Mouse (Mus musculus): ENCODE data around the gene Slc35d1. TPM values are rescaled to one million over a fixed set of nuclear protein-coding genes. Genes with fewer than 3 reads are reported as not detected.
A peak's percentile ranks its signal among the peaks of the same experiment; 100 is the strongest.
"Not testable (repeated sequence)": the region's sequence is repeated elsewhere in the genome, so short reads cannot be mapped to it uniquely, and the experiment has no call there.

Gene Slc35d1
- polyA plus RNA-seq, 1 experiment from 2014 or later = 7.7 TPM

- H3K27me3 ChIP-seq = no peaks in the 10 kb centered on the region
- no peak overlapping the region for H3K4me3 ChIP-seq (replicated peaks)
- WGBS = 72% methylated on average over 7 of the region's 7 CpGs
- H3K36me3 ChIP-seq = peaks cover 40% of the 10 kb centered on the region
- peaks cover 11% of the 10 kb centered on the region for H3K4me1 ChIP-seq
- H3K9me3 ChIP-seq (replicated peaks) = no peaks in the 10 kb centered on the region
- H3K27ac ChIP-seq = peak overlapping the region; percentile 45; the same call in 1 of the 2 replicates
- H3K4me2 ChIP-seq = no peak overlapping the region
- ATAC-seq (replicated peaks; ENCODE audit: low FRiP score) = no peak
- no peak overlapping the region for H3K9ac ChIP-seq
Measured at GRCm38 (mm10) chr4:103178635-103179318, 36.2 kb downstream of the Slc35d1 start.

GRCm38 (mm10) chr4:103177681-103178080 is 37.3 kb downstream of the Slc35d1 start:
- Histone ChIP-seq H3K9me3 (replicated peaks) (no peaks in the 10 kb centered on the region), H3K4me1 (peaks cover 12% of the 10 kb centered on the region), H3K9ac (no peak overlapping the region), H3K36me3 (peaks cover 32% of the 10 kb centered on the region), H3K27me3 (no peaks in the 10 kb centered on the region), H3K4me2 (no peak overlapping the region), H3K27ac (no peak overlapping the region), H3K4me3 (replicated peaks) (no peak overlapping the region)
- ATAC-seq (replicated peaks; ENCODE audit: low FRiP score) = no peak
- WGBS = 77% methylated on average over 1 of the region's 1 CpGs

GRCm38 (mm10) chr4:103174001-103174400 is 41.0 kb downstream of the Slc35d1 start:
- Histone ChIP-seq H3K9me3 (replicated peaks) (no peaks in the 10 kb centered on the region), H3K4me3 (replicated peaks) (no peak overlapping the region), H3K9ac (no peak overlapping the region), H3K36me3 (peaks cover 45% of the 10 kb centered on the region), H3K27me3 (no peaks in the 10 kb centered on the region), H3K27ac (no peak overlapping the region), H3K4me2 (no peak overlapping the region), H3K4me1 (peaks cover 8% of the 10 kb centered on the region)
- WGBS = 90% methylated on average over 7 of the region's 7 CpGs
- ATAC-seq (replicated peaks; ENCODE audit: low FRiP score) = no peak

DNA sequence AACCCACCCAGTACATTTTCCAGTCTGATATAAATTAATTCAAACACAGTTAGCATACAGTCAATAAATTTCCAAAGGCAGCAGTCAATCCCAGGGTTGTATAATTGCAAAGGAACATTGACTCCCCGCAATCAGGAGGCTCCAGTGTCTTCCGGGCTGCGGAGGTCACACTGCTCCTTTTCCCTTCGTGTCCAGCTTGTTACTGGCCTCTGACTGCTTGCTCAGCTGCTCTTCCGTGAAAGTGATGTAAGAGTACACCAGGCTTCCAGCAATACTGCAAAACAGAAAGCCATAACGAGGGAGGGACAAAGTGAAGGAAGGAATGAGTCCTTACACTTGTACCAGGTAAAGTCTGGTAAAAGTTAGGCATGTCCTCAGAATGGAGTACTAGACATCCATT is 41.5 kb downstream of the Slc35d1 start:
- 34% methylated on average over 6 of the region's 6 CpGs for WGBS
- H3K27me3 ChIP-seq = no peaks in the 10 kb centered on the region
- no peak overlapping the region for H3K9ac ChIP-seq
- H3K4me3 ChIP-seq (replicated peaks) = no peak overlapping the region
- peaks cover 41% of the 10 kb centered on the region for H3K36me3 ChIP-seq
- H3K4me1 ChIP-seq = peaks cover 5% of the 10 kb centered on the region
- H3K4me2 ChIP-seq = no peak overlapping the region
- H3K27ac ChIP-seq = no peak overlapping the region
- ATAC-seq (replicated peaks; ENCODE audit: low FRiP score) = peak; percentile 82
- H3K9me3 ChIP-seq (replicated peaks) = no peaks in the 10 kb centered on the region

- WGBS = 89% methylated on average over 3 of the region's 3 CpGs
- ATAC-seq (replicated peaks; ENCODE audit: low FRiP score) = no peak
- Histone ChIP-seq H3K27me3 (no peaks in the 10 kb centered on the region), H3K4me1 (0 out of 2 replicates have a peak, but pooled peaks cover 2% of the 10 kb centered on the region), H3K9me3 (replicated peaks) (no peaks in the 10 kb centered on the region), H3K9ac (no peak overlapping the region), H3K27ac (no peak overlapping the region), H3K36me3 (peaks cover 36% of the 10 kb centered on the region), H3K4me2 (no peak overlapping the region), H3K4me3 (replicated peaks) (no peak overlapping the region)
Measured at GRCm38 (mm10) chr4:103171256-103171655, 43.7 kb downstream of the Slc35d1 start.

GRCm38 (mm10) chr4:103166198-103166597 is 48.8 kb downstream of the Slc35d1 start:
- not testable (repeated sequence) for H3K27ac ChIP-seq; ATAC-seq (replicated peaks; ENCODE audit: low FRiP score)

GRCm38 (mm10) chr4:103158781-103159180 is 56.2 kb downstream of the Slc35d1 start:
- 94% methylated on average over 4 of the region's 4 CpGs for WGBS
- Histone ChIP-seq H3K27ac (no peak overlapping the region), H3K4me2 (no peak overlapping the region), H3K9me3 (replicated peaks) (no peaks in the 10 kb centered on the region), H3K36me3 (peaks cover 79% of the 10 kb centered on the region), H3K27me3 (no peaks in the 10 kb centered on the region), H3K9ac (no peak overlapping the region), H3K4me1 (no peaks in the 10 kb centered on the region), H3K4me3 (replicated peaks) (no peak overlapping the region)
- no peak for ATAC-seq (replicated peaks; ENCODE audit: low FRiP score)

More at GRCm38 (mm10) chr4:103166198-103166597, 48.8 kb downstream of the Slc35d1 start:
- not testable (repeated sequence) for H3K4me2 ChIP-seq; H3K4me3 ChIP-seq (replicated peaks); H3K9ac ChIP-seq; H3K9me3 ChIP-seq (replicated peaks); H3K4me1 ChIP-seq; H3K27me3 ChIP-seq
- H3K36me3 ChIP-seq = peaks cover 50% of the 10 kb centered on the region
- WGBS = 95% methylated on average over 1 of the region's 1 CpGs

DNA sequence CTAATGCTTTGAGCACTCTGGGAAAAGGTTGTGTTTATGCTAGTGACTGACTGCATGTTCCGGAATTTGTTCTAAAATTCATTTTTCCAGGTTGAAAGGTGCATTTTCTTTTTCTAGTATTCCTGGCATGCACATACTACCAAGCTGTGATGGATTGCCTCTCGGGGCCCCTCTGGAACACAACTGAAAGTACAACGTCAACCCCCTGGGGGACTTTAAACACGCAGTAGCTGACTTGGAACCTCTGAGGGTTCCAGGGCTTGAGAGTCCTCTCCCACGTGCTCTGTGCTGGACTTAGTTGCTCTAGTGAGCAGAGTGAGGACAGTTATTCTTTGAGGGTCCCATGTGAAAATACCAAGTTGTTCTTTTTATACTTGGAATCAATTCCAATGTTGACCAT is 63.0 kb downstream of the Slc35d1 start:
- WGBS = 70% methylated on average over 5 of the region's 5 CpGs
- no peak overlapping the region for H3K9ac ChIP-seq
- peaks cover 87% of the 10 kb centered on the region for H3K36me3 ChIP-seq
- H3K4me2 ChIP-seq = no peak overlapping the region
- H3K9me3 ChIP-seq (replicated peaks) = no peaks in the 10 kb centered on the region
- H3K27ac ChIP-seq = no peak overlapping the region
- no peak for ATAC-seq (replicated peaks; ENCODE audit: low FRiP score)
- H3K4me3 ChIP-seq (replicated peaks) = no peak overlapping the region
- no peaks in the 10 kb centered on the region for H3K27me3 ChIP-seq
- no peaks in the 10 kb centered on the region for H3K4me1 ChIP-seq

GRCm38 (mm10) chr4:103146339-103146738 is 68.6 kb downstream of the Slc35d1 start:
- ATAC-seq (replicated peaks; ENCODE audit: low FRiP score) = no peak

DNA sequence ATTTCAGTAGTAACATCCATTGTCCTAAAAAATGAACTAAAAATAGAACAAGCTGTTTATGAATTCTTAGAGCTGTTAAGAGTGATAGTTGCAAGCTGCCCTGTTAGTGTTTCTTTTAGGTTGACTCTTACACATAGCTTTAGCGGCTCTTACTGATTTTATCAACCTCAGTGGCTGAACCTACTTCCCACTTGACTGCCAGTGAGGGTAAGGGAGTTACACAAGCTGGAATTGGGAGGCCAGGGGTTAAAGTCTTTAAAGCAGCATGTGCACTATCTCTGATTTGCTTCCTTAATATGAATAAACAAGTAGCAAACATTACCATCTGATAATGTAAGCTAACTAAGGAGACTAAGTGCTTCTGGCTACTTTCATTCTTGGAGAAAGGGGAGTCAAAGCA is 78.0 kb downstream of the Slc35d1 start:
- Histone ChIP-seq H3K4me3 (replicated peaks) (no peak overlapping the region), H3K36me3 (peaks cover 56% of the 10 kb centered on the region), H3K9me3 (replicated peaks) (no peaks in the 10 kb centered on the region), H3K4me1 (no peaks in the 10 kb centered on the region), H3K27me3 (no peaks in the 10 kb centered on the region), H3K4me2 (no peak overlapping the region), H3K9ac (no peak overlapping the region), H3K27ac (no peak overlapping the region)
- 77% methylated on average over 1 of the region's 1 CpGs for WGBS
- ATAC-seq (replicated peaks; ENCODE audit: low FRiP score) = no peak

More at GRCm38 (mm10) chr4:103146339-103146738, 68.6 kb downstream of the Slc35d1 start:
- 52% methylated on average over 5 of the region's 5 CpGs for WGBS
- Histone ChIP-seq H3K4me2 (no peak overlapping the region), H3K36me3 (peaks cover 72% of the 10 kb centered on the region), H3K27me3 (no peaks in the 10 kb centered on the region), H3K4me1 (no peaks in the 10 kb centered on the region), H3K9ac (no peak overlapping the region), H3K27ac (no peak overlapping the region), H3K4me3 (replicated peaks) (no peak overlapping the region), H3K9me3 (replicated peaks) (no peaks in the 10 kb centered on the region)

- Histone ChIP-seq H3K4me1 (peaks cover 6% of the 10 kb centered on the region; the same call in 1 of the 2 replicates), H3K4me2 (no peak overlapping the region), H3K4me3 (replicated peaks) (no peak overlapping the region), H3K9ac (no peak overlapping the region), H3K27ac (no peak overlapping the region), H3K36me3 (peaks cover 12% of the 10 kb centered on the region), H3K27me3 (no peaks in the 10 kb centered on the region), H3K9me3 (replicated peaks) (no peaks in the 10 kb centered on the region)
- 87% methylated on average over 4 of the region's 4 CpGs for WGBS
- no peak for ATAC-seq (replicated peaks; ENCODE audit: low FRiP score)
Measured at GRCm38 (mm10) chr4:103126533-103126932, 88.4 kb downstream of the Slc35d1 start.

- no peak overlapping the region for H3K4me3 ChIP-seq (replicated peaks)
- no peak for ATAC-seq (replicated peaks; ENCODE audit: low FRiP score)
- H3K9me3 ChIP-seq (replicated peaks) = no peaks in the 10 kb centered on the region
- peaks cover 19% of the 10 kb centered on the region for H3K4me1 ChIP-seq
- no peaks in the 10 kb centered on the region for H3K27me3 ChIP-seq
- no peak overlapping the region for H3K4me2 ChIP-seq
- no peak overlapping the region for H3K9ac ChIP-seq
- no peak overlapping the region for H3K27ac ChIP-seq
- H3K36me3 ChIP-seq = no peaks in the 10 kb centered on the region
Measured at GRCm38 (mm10) chr4:103123606-103124005, 91.4 kb downstream of the Slc35d1 start.

GRCm38 (mm10) chr4:103123086-103123485 is 91.9 kb downstream of the Slc35d1 start:
- WGBS = 30% methylated on average over 2 of the region's 2 CpGs
- H3K4me3 ChIP-seq (replicated peaks) = no peak overlapping the region
- no peaks in the 10 kb centered on the region for H3K27me3 ChIP-seq
- no peak overlapping the region for H3K9ac ChIP-seq
- ATAC-seq (replicated peaks; ENCODE audit: low FRiP score) = no peak
- no peaks in the 10 kb centered on the region for H3K9me3 ChIP-seq (replicated peaks)
- peaks cover 20% of the 10 kb centered on the region for H3K4me1 ChIP-seq
- peak overlapping the region; percentile 7; the same call in 1 of the 2 replicates for H3K4me2 ChIP-seq
- H3K27ac ChIP-seq = no peak overlapping the region
- H3K36me3 ChIP-seq = no peaks in the 10 kb centered on the region

Measured in kidney, embryonic 15.5 days (tissue).